Mouse (Mus musculus) adrenal gland (tissue): Measurements from ENCODE around the gene Olfr652.

ENCODE experiments used
- intact Hi-C: fragments of 180-260 bp; cut with DNase I; formaldehyde crosslinking; loops from one replicate; pipeline ENCODE4 v1.15.1; 2025
- long read RNA-seq, 2 experiments: library from polyadenylated mRNA; unstranded; transcript quantifications; one replicate each; pipeline ENCODE4 v2.0.0; 2020; ENCODE audit warnings: borderline replicate concordance in 1 of 2; ENCODE audit not compliant: insufficient replicate concordance in 1 of 2

Olfr652 gene
- long read RNA-seq, experiment 1: 0 reads
- long read RNA-seq, experiment 2: 0 reads

GRCm38 (mm10) chr7:104560601-104561000, at the start of gene Olfr652:
Olfr652 (plus strand) TSS chr7:104560901.
- intact Hi-C loops: no loop called here

DNA sequence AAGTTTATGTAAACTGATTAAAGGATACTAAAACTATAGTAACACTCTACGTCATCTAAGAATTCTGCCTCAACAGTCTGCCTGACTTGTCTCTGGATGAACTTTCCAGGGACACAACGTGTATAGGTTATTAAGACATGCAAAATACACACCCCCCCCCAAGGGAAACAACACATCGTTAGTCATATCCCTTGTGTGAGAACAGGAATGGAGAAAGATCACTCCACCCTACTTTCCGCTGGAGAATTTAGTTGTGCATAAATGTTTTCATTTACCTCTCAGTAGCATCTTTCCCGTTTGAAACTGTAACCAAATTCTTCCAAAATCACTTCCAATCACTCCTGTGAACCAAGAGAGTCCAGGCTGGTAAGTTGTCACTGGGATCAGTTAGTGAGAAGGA, 10.9 kb upstream of the Olfr652 start, which contains the start of gene Olfr651:
Olfr651 (plus strand) TSS at position 301 of the 400 bp plus-strand sequence.
- intact Hi-C loops: no loop called here

DNA sequence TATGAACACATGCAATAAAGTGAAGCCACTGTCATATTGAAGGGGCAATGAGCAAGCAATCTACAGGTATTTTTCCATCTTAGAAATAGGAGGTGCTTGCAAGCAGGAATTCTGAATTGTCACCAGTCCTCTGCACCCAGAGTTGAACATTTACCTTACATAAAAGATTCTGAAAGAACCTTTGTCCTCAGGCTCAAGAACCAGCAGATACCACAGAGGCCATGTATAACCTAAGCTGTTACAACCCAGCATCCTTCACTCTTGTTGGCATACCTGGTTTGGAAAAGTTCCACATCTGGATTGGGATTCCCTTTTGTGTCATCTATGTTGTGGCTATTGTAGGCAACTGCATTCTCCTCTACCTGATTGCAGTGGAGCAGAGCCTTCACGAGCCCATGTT, 8.0 kb upstream of the Olfr652 start:
- intact Hi-C loops: no loop called here

DNA sequence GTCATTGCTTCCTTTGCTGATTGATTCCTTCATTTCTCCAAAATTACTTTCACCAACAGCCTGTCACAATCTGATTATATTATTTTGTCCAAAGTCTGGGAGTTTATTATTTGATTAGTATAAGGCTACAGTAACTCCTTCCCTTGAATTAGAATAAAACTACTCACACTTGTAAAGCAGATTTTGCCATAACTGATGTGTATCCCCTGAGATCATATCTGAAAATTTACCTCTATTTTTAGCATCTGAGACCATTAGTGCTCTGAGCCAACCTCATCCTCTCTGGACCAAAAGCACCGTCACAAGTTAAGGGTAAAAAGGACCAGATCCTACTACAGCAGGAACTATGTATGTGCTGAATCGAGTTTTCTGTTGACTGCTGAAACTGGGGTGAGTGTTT, 16.3 kb downstream of the Olfr652 start, which contains the start of gene Olfr653:
Olfr653 (plus strand) TSS at position 301 of the 400 bp plus-strand sequence.
- intact Hi-C loops: no loop called here

DNA sequence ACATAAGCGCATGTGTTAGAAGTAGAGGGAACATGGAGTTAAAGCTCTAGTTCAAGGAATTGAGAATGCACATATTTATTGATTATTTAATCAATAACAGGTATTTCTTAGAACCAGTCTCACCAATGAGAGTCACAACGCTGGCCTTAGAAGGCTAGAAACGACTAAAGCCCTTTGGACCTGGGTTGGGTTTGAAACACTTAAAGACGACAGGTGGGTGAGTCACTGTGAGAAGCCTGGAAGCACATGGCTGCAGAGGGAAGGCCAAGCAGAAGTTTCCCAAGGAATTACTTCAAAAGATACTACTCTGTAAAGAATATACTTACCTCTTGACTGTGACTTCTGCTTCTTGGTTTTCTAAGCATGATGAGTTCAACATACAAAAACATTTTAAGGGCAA, 20.1 kb downstream of the Olfr652 start:
- intact Hi-C loops: no loop called here

- intact Hi-C loops: no loop called here
Measured at GRCm38 (mm10) chr7:104581429-104581828, 20.7 kb downstream of the Olfr652 start.

DNA sequence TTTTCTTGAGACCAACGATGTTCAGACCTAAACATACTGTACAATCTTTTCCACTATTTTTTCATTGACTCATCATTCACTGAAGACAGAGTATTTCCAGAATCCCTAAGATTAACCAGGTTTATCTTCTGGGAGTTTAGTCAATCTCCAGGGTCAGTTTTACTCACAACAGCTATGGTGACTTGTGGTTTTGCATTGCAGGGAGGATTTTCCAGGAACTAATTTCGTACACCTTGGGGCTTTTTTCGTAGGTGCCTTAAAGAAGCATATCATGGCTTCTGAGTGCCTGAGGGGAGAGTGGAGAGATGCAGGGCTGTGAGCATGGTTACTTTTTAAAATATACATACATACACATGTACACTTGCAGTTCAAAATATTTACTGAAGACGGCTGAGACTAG, 26.0 kb downstream of the Olfr652 start, which contains the start of gene Olfr654:
Olfr654 (plus strand) TSS at position 301 of the 400 bp plus-strand sequence.
- intact Hi-C loops: no loop called here

- intact Hi-C loops: no loop called here
Measured at GRCm38 (mm10) chr7:104588274-104588673, 27.6 kb downstream of the Olfr652 start.

DNA sequence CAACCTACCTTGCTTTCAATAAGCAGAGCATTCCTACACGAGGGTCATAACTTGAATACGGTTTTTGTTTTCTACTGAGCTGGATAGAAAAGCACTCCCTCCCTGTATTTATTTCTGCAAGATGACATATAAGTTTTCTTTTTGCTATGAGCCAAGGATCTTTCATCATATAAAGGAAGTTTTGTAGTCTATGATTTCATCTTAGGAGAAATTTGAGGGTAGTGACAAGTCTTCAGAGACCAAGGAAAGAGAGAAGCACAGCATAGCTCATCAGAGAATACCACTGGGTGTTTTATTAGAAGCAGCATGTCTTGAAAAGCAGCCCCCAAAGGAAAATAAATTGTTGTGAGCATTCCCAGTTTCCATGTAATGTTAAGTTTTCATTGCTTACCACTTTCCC, 41.0 kb downstream of the Olfr652 start, which contains the start of gene Olfr655:
Olfr655 (minus strand) TSS at position 101 of the 400 bp plus-strand sequence.
- intact Hi-C loops: no loop called here

DNA sequence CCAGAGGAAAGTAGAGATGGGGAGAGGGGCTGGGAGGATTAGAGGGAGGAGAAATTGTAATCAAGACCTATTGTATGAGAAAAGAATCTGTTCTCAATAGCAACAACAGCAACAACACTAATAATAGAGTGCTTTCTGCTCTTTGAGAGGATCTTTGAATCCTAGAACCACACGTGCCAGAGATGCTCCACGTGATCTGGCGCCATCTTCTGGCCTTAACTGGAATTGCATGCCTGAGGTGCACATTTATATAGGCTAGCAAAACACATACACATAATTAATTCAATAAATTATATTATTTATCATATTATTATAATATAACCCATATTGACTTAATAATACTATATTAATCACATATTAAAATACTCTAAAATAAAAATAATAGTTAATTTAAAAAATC, 42.5 kb downstream of the Olfr652 start:
- intact Hi-C loops: no loop called here

DNA sequence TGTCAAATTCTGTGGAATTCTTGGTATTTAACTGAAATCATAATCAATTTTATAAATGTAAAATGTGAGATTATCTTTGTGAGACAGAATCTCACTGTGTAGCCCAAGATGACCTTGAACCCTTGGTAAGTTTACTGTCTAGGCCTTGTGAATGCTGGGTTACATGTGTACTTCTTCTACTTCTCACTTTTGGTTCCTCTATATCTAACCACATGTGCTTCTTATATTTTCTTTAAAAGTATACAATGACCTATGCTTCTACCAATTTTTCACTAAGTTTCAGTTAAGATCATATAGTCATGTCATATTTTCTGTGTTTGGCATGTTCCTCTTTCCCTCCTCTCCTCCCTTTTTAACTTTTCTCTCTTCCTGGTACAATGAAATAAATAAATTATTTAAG, 44.0 kb downstream of the Olfr652 start:
- intact Hi-C loops: no loop called here

DNA sequence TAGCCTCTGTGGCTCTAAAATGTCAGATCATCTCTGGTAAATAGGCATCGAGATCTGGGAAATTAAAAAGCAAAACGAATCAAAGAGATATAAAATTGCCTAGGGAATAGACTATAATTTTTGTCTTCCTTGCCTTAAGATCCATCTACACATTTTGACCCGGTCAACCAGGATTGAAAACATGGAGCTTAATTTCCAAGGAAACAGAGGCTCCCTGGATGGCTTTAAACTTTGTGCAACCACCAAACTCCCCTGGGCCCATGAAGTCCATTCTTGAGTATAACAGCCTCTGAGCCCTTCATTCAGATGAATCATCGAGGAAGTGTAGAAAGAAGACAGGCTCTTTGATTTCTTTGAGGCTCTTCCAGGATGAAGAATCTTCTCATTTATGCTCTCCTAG, 53.0 kb downstream of the Olfr652 start, which contains the start of gene Olfr656:
Olfr656 (plus strand) TSS at position 301 of the 400 bp plus-strand sequence.
- intact Hi-C loops: no loop called here
